Mouse (Mus musculus): ENCODE measurements around the gene Pdgfb. TPM values are rescaled to one million over a fixed set of nuclear protein-coding genes. Genes with fewer than 3 reads are reported as not detected.

Gene Pdgfb
- 6.1 and 6.7 TPM in 2 replicates for polyA plus RNA-seq (2014; fragmentation: Nextera tagmentation; extraction: Ambion mirVana)

DNA sequence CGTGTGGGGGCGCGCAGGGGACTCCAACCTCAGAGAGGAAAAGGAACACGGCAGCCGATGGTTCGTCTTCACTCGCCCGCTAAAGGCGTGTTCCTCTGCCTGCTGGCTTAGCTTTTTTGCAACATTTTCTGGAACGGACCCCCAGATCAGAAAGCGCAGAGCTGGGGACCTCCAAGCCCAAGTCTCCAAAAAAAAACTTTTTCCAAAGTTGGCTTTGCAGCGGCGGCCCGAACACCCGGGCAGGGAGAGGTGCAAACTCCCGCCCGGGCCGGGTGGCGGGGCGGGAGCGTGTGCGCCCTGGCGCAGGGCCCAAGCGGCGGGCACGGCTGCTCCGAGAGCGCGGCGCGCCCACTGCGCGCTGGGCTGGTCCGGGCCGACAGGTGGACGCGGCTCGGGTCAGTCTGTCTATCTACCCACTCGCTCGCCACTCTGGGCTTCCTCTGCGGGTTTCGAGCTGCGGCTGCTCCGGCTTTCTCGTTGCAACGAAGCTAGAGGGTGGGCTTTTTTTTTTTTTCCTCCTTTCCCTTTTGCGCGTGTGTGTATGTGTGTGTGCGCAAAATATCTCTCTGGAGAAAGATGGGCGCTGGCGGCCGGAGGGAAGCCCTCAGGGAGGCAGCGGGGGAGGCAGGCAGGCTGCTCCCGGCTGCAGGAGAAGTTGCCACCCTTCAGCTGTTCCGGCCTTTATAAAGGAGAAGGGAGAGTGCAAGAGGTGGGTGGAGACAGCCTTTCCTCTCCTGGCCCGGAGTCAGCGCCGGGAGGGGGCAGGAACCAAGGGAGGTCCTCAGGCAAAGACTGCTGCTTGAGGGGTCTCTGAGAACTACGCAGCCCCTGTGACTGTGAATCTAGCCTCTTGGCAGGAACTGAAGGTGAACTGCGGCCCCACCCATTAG, at the start of gene Pdgfb:
Gene Pdgfb, minus strand, starts transcription at position 657 of the 890 bp plus-strand sequence.
- H3K4me2 ChIP-seq (ENCODE audit: low read depth, low read length): peak within 1 kb of the TSS; percentile 99
- peak within 1 kb of the TSS; percentile 68 for H3K9ac ChIP-seq (ENCODE audit: low read depth, low read length)
- H3K4me1 ChIP-seq (ENCODE audit: control insufficient read depth, insufficient read depth, low read length): no peaks in the 10 kb centered on the region; the same call in 1 of the 2 replicates
- H3K9me3 ChIP-seq (ENCODE audit: control insufficient read depth, low read length): no peaks in the 10 kb centered on the region
- H3K36me3 ChIP-seq (ENCODE audit: control insufficient read depth, insufficient read depth, low read length): no peaks in the 10 kb centered on the region
- WGBS: under 1% methylated on average over 47 of the region's 60 CpGs
- peaks cover 61% of the 10 kb centered on the region for H3K27me3 ChIP-seq (replicated peaks; ENCODE audit: control insufficient read depth, insufficient read depth, low read length)
- ATAC-seq (ENCODE audit: low read depth): no peak
- DNase-seq (ENCODE audit: low spot score): peak; percentile 66
- H3K4me3 ChIP-seq (ENCODE audit: low read depth, low read length): peak within 1 kb of the TSS; percentile 59
- peak within 1 kb of the TSS; percentile 5; the same call in 1 of the 2 replicates for H3K27ac ChIP-seq (replicated peaks; ENCODE audit: low read depth, low read length)

DNA sequence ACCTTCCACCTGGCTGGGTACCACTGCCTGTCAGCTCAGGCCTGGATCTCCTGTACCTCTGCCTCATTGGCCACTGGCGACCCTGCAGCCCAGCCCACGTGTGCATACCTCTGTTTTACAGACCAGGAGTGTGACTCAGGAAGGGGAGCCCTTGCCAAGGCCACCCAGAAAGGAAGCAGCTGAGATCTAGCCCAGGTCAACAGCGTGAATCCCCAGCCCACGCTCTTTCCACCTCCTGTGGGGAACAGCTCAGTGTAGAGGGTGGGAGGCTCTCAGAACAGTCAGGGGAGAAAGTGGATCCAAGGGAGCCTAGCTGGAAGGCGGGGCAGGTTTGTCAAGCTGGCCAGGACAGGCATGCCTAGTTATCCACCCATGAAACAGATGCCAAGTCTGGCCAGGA, 48.0 kb upstream of the Pdgfb start:
- ATAC-seq (ENCODE audit: low read depth) (no peak; the same call in 1 of the 2 replicates), DNase-seq (ENCODE audit: low spot score) (no peak)
- H3K4me1 ChIP-seq (ENCODE audit: control insufficient read depth, insufficient read depth, low read length): peaks cover 6% of the 10 kb centered on the region; the same call in 1 of the 2 replicates
- no peak overlapping the region for H3K9ac ChIP-seq (ENCODE audit: low read depth, low read length)
- no peaks in the 10 kb centered on the region for H3K36me3 ChIP-seq (ENCODE audit: control insufficient read depth, insufficient read depth, low read length)
- no peak overlapping the region for H3K4me3 ChIP-seq (ENCODE audit: low read depth, low read length)
- no peak overlapping the region for H3K4me2 ChIP-seq (ENCODE audit: low read depth, low read length)
- no peaks in the 10 kb centered on the region for H3K9me3 ChIP-seq (ENCODE audit: control insufficient read depth, low read length)
- H3K27me3 ChIP-seq (replicated peaks; ENCODE audit: control insufficient read depth, insufficient read depth, low read length): no peaks in the 10 kb centered on the region
- no peak overlapping the region for H3K27ac ChIP-seq (replicated peaks; ENCODE audit: low read depth, low read length)
- 37% methylated on average over 5 of the region's 5 CpGs for WGBS

DNA sequence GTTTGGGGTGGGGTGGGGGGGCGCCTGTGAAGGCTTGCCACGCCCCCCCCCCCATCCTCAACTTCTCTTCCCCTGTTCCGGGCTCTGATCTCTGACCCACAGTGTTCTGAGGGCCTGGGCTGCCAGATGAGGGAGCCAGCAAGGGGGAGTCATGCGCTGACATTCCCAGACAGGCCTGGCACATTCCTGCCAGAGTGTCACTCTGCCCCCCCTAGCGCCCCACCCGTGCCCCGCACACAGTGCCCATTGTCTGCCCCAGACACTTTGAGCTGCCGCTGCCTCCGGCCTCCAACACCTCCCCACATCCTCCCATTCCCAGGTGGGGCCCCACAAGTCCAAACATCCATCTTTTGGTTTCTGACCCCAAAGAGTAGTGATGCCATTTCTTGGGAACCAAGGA, 47.6 kb upstream of the Pdgfb start:
- H3K9ac ChIP-seq (ENCODE audit: low read depth, low read length): no peak overlapping the region
- H3K4me2 ChIP-seq (ENCODE audit: low read depth, low read length): no peak overlapping the region
- H3K9me3 ChIP-seq (ENCODE audit: control insufficient read depth, low read length): no peaks in the 10 kb centered on the region
- H3K27me3 ChIP-seq (replicated peaks; ENCODE audit: control insufficient read depth, insufficient read depth, low read length): no peaks in the 10 kb centered on the region
- WGBS: 53% methylated on average over 4 of the region's 9 CpGs
- no peak overlapping the region for H3K27ac ChIP-seq (replicated peaks; ENCODE audit: low read depth, low read length)
- H3K36me3 ChIP-seq (ENCODE audit: control insufficient read depth, insufficient read depth, low read length): no peaks in the 10 kb centered on the region
- ATAC-seq (ENCODE audit: low read depth): no peak
- no peak overlapping the region for H3K4me3 ChIP-seq (ENCODE audit: low read depth, low read length)
- no peak for DNase-seq (ENCODE audit: low spot score)
- H3K4me1 ChIP-seq (ENCODE audit: control insufficient read depth, insufficient read depth, low read length): peaks cover 6% of the 10 kb centered on the region; the same call in 1 of the 2 replicates

DNA sequence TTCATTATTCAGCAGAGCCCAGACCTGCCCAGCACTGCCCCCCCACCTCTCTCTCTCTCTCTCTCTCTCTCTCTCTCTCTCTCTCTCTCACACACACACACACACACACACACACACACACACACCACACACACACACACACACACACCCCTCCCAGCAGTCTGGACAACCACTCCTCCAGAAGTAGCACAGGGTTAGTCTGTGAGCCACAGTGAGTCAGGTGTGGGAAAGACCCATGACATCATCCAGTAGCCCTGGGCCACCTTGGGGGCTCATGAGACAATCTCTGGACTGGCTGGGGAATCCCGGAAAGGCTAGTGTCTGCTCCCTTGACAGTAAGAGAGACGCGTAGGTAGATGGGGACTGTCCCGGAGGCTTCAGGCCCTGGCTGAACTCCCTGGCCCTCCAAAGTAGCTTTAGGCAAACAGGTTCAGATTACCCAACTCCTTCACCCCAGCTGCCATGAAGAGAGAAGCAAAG, 46.3 kb upstream of the Pdgfb start:
- Histone ChIP-seq H3K9ac (ENCODE audit: low read depth, low read length) (no peak overlapping the region), H3K4me1 (ENCODE audit: control insufficient read depth, insufficient read depth, low read length) (peaks cover 6% of the 10 kb centered on the region; the same call in 1 of the 2 replicates), H3K27me3 (replicated peaks; ENCODE audit: control insufficient read depth, insufficient read depth, low read length) (no peaks in the 10 kb centered on the region), H3K4me3 (ENCODE audit: low read depth, low read length) (no peak overlapping the region), H3K4me2 (ENCODE audit: low read depth, low read length) (no peak overlapping the region), H3K36me3 (ENCODE audit: control insufficient read depth, insufficient read depth, low read length) (no peaks in the 10 kb centered on the region), H3K9me3 (ENCODE audit: control insufficient read depth, low read length) (no peaks in the 10 kb centered on the region), H3K27ac (replicated peaks; ENCODE audit: low read depth, low read length) (no peak overlapping the region)
- ATAC-seq (ENCODE audit: low read depth): no peak
- no peak for DNase-seq (ENCODE audit: low spot score)
- 70% methylated on average over 4 of the region's 4 CpGs for WGBS

DNA sequence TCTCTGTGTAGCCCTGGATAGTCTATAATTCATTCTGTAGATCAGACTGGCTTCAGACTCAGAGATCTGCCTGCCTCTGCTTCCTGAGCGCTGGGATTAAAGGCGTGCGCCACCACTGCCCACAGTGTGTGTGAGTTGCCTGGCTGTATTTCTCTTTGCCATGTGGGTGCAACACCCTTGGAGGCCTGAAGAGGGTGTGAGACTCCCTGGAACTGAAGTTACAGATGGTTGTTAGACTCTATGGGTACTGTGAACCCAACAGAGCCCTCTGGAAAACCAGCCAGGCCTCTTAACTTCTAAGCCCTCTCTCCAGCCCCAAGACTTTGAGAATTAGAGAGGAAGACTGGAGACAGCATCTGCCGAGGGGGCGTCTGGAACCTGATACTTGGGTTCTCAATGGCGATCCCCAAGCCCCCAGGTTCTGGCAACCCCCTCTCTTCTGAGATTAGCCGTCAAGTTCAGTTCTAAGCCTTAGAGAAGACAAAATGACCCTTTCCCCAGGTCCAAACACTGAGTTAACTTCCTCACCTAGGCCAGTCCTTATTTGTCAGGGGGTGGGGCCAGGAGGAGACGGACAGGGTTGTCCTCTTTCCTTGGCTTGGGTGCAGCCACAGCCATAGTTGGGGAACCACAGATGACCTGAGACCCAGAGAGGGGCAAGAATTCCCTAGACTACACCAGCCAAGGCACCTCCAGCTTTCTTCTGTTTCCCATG, 45.7 kb upstream of the Pdgfb start:
- no peaks in the 10 kb centered on the region for H3K36me3 ChIP-seq (ENCODE audit: control insufficient read depth, insufficient read depth, low read length)
- WGBS: 87% methylated on average over 8 of the region's 8 CpGs
- H3K27me3 ChIP-seq (replicated peaks; ENCODE audit: control insufficient read depth, insufficient read depth, low read length): no peaks in the 10 kb centered on the region
- H3K9me3 ChIP-seq (ENCODE audit: control insufficient read depth, low read length): no peaks in the 10 kb centered on the region
- no peak overlapping the region for H3K27ac ChIP-seq (replicated peaks; ENCODE audit: low read depth, low read length)
- ATAC-seq (ENCODE audit: low read depth) (no peak), DNase-seq (ENCODE audit: low spot score) (no peak)
- H3K4me2 ChIP-seq (ENCODE audit: low read depth, low read length): no peak overlapping the region
- no peak overlapping the region for H3K9ac ChIP-seq (ENCODE audit: low read depth, low read length)
- H3K4me3 ChIP-seq (ENCODE audit: low read depth, low read length): no peak overlapping the region
- H3K4me1 ChIP-seq (ENCODE audit: control insufficient read depth, insufficient read depth, low read length): peaks cover 6% of the 10 kb centered on the region; the same call in 1 of the 2 replicates

DNA sequence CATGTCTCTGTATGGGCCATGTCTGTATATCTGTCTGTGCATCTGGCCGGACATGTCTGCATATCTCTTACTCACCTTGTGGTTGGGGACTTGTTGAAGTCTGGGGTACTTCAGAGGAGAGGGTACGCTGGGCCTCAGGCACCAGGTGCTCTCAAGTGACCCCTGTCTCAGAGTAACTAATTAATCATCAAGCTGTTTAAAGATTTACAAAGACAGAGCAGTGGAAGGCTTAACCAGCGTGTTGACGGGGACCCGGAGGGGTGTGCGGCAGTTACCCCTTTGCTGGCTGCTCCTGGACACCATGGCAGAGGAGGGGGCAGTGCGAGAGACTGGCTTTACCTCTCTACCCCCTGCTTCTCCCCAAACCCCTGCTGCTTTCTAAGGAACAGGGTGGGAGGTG, 44.8 kb upstream of the Pdgfb start:
- no peaks in the 10 kb centered on the region for H3K27me3 ChIP-seq (replicated peaks; ENCODE audit: control insufficient read depth, insufficient read depth, low read length)
- H3K4me2 ChIP-seq (ENCODE audit: low read depth, low read length): no peak overlapping the region
- 86% methylated on average over 6 of the region's 7 CpGs for WGBS
- DNase-seq (ENCODE audit: low spot score): no peak
- H3K9me3 ChIP-seq (ENCODE audit: control insufficient read depth, low read length): no peaks in the 10 kb centered on the region
- H3K27ac ChIP-seq (replicated peaks; ENCODE audit: low read depth, low read length): no peak overlapping the region
- ATAC-seq (ENCODE audit: low read depth): no peak
- H3K36me3 ChIP-seq (ENCODE audit: control insufficient read depth, insufficient read depth, low read length): no peaks in the 10 kb centered on the region
- H3K9ac ChIP-seq (ENCODE audit: low read depth, low read length): no peak overlapping the region
- peaks cover 6% of the 10 kb centered on the region; the same call in 1 of the 2 replicates for H3K4me1 ChIP-seq (ENCODE audit: control insufficient read depth, insufficient read depth, low read length)
- H3K4me3 ChIP-seq (ENCODE audit: low read depth, low read length): no peak overlapping the region

DNA sequence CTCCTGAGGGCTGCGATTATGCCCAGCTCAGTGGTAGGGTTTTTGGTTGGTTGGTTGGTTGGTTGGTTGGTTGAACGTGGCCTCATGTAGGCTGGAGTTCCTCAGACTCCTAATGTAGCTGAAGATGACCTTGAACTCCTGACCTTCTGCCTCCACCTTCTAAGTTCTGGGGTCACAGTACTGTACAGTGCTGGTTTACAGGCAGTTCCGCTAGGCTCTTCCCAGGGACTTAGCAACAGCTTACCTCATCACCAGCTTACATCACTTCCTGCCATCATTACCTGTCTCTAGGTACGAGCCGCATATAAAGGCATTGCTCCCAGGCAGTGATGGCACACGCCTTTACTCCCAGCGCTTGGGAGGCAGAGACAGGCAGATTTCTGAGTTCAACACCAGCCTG, 43.4 kb upstream of the Pdgfb start:
- Histone ChIP-seq H3K4me1 (ENCODE audit: control insufficient read depth, insufficient read depth, low read length) (peaks cover 6% of the 10 kb centered on the region; the same call in 1 of the 2 replicates), H3K9me3 (ENCODE audit: control insufficient read depth, low read length) (no peaks in the 10 kb centered on the region), H3K27ac (replicated peaks; ENCODE audit: low read depth, low read length) (no peak overlapping the region), H3K27me3 (replicated peaks; ENCODE audit: control insufficient read depth, insufficient read depth, low read length) (no peaks in the 10 kb centered on the region), H3K4me3 (ENCODE audit: low read depth, low read length) (no peak overlapping the region), H3K9ac (ENCODE audit: low read depth, low read length) (no peak overlapping the region), H3K4me2 (ENCODE audit: low read depth, low read length) (no peak overlapping the region), H3K36me3 (ENCODE audit: control insufficient read depth, insufficient read depth, low read length) (no peaks in the 10 kb centered on the region)
- DNase-seq (ENCODE audit: low spot score) (no peak), ATAC-seq (ENCODE audit: low read depth) (no peak)
- WGBS: 81% methylated on average over 7 of the region's 7 CpGs

DNA sequence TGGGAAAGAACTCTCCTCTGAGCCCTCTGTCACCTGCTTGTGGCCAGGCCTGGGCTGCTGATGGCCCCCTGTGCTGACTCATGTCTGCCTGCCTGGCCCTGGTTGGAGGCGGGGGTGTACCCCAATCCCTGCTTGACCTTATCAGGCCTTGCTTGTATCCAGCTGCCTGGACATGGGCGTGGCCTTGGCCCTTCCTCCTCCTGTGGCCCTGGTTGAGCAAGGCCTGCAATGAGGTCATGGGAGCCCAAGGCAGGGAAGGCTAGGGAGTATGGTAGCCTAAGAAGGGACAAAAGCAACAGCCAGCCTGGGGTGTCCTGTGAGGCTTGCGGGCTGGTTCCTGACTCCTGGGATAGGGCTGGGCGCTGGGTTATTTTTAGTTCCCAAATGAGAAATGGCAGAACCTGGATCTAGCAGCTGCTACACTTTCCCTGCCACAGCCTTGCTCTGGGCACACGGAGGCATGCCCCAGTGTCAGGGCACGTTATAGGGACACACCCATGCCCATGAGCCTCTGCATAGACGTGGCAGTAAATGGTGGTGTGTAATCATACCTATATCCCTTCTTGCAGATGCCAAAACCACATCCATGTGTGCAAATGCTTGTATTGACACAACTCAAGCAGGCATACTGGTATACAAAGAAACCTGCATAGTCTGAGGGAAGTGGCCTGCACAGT, 39.4 kb upstream of the Pdgfb start:
- Histone ChIP-seq H3K4me3 (ENCODE audit: low read depth, low read length) (no peak overlapping the region), H3K27me3 (replicated peaks; ENCODE audit: control insufficient read depth, insufficient read depth, low read length) (no peaks in the 10 kb centered on the region), H3K9me3 (ENCODE audit: control insufficient read depth, low read length) (no peaks in the 10 kb centered on the region), H3K27ac (replicated peaks; ENCODE audit: low read depth, low read length) (no peak overlapping the region), H3K4me2 (ENCODE audit: low read depth, low read length) (no peak overlapping the region), H3K4me1 (ENCODE audit: control insufficient read depth, insufficient read depth, low read length) (no peaks in the 10 kb centered on the region), H3K9ac (ENCODE audit: low read depth, low read length) (no peak overlapping the region), H3K36me3 (ENCODE audit: control insufficient read depth, insufficient read depth, low read length) (no peaks in the 10 kb centered on the region)
- DNase-seq (ENCODE audit: low spot score): no peak
- 67% methylated on average over 7 of the region's 7 CpGs for WGBS
- no peak for ATAC-seq (ENCODE audit: low read depth)
